Mouse (Mus musculus) NIH3T3 (cell line): ENCODE results near the gene Ssh2.

Experiments used
- DNase-seq: peaks from one replicate; pipeline ENCODE4 v3.0.0-alpha.2; 2012; ENCODE audit warnings: low read depth

Ssh2 gene

DNA sequence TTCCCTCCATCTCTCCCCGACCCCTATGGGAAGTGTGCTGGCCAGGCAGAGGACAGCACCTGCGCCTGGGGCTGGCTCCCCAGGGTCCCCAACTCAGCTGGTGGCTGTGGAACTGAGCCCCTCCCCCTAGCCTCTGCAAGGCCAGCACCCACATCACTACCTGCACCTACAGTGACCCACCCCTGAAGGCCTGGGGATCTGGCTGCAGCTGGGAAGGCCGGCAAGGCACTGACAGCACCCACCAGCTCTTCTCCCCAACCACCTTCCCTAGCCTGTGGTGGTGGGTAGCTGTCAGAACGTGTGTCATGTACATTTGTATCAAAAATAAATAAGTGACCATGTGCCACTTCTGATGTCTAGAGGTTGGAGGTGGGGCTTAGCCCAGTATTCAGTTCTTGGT, 291.3 kb downstream of the Ssh2 start:
- DNase-seq, result no peak

- DNase-seq, result peak; percentile 64
Observed at GRCm38 (mm10) chr11:77508068-77509021, 292.3 kb downstream of the Ssh2 start.
